Mouse (Mus musculus) liver, postnatal 0 days (tissue): ENCODE results near the gene Ephx4.

Source experiments
- CTCF ChIP-seq: sonication (generic); IDR thresholded peaks from 2 replicates; pipeline ENCODE4 v1.5.1; 2016; ENCODE audit warnings: antibody characterized with exemption, low read depth
- EP300 ChIP-seq: IDR thresholded peaks from 2 replicates; pipeline ENCODE4 v1.6.1; 2016; ENCODE audit warnings: antibody characterized with exemption, low read depth, mild to moderate bottlenecking

GRCm38 (mm10) chr5:107355801-107356200 is 46.7 kb upstream of the Ephx4 start:
- TF ChIP-seq CTCF (no peak), EP300 (no peak)
